Mouse (Mus musculus) liver, adult 2 months (tissue): Measurements from ENCODE around the gene Rnase13.

ENCODE experiments used
- CTCF ChIP-seq: fragments of 200-500 bp; IDR thresholded peaks from 2 replicates; pipeline ENCODE4 v1.5.1; 2011; ENCODE audit warnings: low read depth, low read length, control low read depth
- POLR2A ChIP-seq: fragments of 200-500 bp; IDR thresholded peaks from 2 replicates; pipeline ENCODE4 v1.6.1; 2011; ENCODE audit warnings: low read length, control low read depth; ENCODE audit not compliant: insufficient read depth; ENCODE audit errors: extremely low read depth

DNA sequence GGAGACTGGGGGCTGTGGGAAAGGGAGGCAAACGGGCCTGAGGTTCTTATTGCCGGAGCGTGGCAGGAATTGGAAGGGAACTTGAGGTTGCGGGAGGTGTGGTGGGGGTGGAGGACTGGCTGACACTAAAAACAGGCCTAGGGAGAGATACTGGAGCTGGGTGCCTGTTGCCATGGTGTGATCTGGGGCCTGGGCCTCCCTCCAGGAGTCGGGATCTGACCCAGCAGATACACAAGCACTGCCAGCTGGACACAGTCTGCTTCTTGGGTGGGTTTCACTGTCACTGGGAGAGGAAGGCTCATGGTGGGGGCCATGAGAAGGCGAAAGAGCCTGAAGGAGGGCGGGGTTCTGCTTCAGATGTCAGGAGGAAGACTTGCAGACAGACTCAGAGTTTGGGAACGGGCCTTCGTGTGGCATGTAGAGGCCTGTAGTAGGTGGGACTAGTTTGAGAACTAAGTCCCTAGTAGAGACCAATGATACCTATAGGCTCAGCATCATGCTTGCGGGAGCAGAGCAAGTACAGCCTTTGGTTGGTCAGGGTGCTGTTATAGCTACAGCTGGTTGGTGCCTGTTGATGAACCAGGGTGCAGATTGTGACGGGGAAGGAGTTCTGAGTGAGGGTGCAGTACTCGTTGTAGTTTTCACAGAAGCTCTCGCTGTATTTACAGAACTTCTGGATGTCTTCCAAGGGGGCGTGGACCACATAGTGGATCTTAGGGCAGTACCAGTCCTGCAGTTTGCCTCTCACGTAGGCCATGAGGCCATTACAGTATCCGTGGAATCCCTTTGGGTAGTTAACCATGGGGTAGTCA is 608 bp downstream of the Rnase13 start:
- no peak for TF ChIP-seq CTCF
- no peak for TF ChIP-seq POLR2A
